Mouse (Mus musculus): ENCODE measurements around the gene Krt75. TPM values are rescaled to one million over a fixed set of nuclear protein-coding genes. Genes with fewer than 3 reads are reported as not detected.

Krt75 gene
- total and polyA plus RNA-seq, 2 experiments from 2014 or later = not detected

GRCm38 (mm10) chr15:101581701-101582100 is 8.0 kb upstream of the Krt75 start:
- ATAC-seq (ENCODE audit: insufficient read depth, low read depth) (no peak), DNase-seq (ENCODE audit: low spot score) (no peak)
- H3K4me1 ChIP-seq (ENCODE audit: control insufficient read depth, insufficient read depth) = no peaks in the 10 kb centered on the region
- H3K36me3 ChIP-seq (replicated peaks; ENCODE audit: control insufficient read depth, insufficient read depth, low read length) = no peaks in the 10 kb centered on the region
- H3K4me2 ChIP-seq (ENCODE audit: low read depth, low read length) = no peak overlapping the region
- WGBS = 54% methylated on average over 3 of the region's 3 CpGs
- no peaks in the 10 kb centered on the region for H3K27me3 ChIP-seq (ENCODE audit: control insufficient read depth, insufficient read depth, low read length)
- H3K4me3 ChIP-seq (ENCODE audit: low read depth, low read length) = no peak overlapping the region
- H3K9ac ChIP-seq (replicated peaks; ENCODE audit: low read depth, low read length) = no peak overlapping the region
- H3K9me3 ChIP-seq (replicated peaks; ENCODE audit: control insufficient read depth, low read length) = no peaks in the 10 kb centered on the region
- H3K27ac ChIP-seq (ENCODE audit: low read depth) = no peak overlapping the region
- TF ChIP-seq EP300 (IDR thresholded peaks at IDR 0.05; ENCODE audit: low read depth) (no peak), CTCF (IDR thresholded peaks at IDR 0.05; ENCODE audit: low read depth) (no peak)

- no peaks in the 10 kb centered on the region for H3K36me3 ChIP-seq (replicated peaks; ENCODE audit: control insufficient read depth, insufficient read depth, low read length)
- no peak overlapping the region for H3K27ac ChIP-seq (ENCODE audit: low read depth)
- no peak overlapping the region for H3K4me3 ChIP-seq (ENCODE audit: low read depth, low read length)
- no peaks in the 10 kb centered on the region for H3K27me3 ChIP-seq (ENCODE audit: control insufficient read depth, insufficient read depth, low read length)
- no peaks in the 10 kb centered on the region for H3K4me1 ChIP-seq (ENCODE audit: control insufficient read depth, insufficient read depth)
- H3K9ac ChIP-seq (replicated peaks; ENCODE audit: low read depth, low read length) = no peak overlapping the region
- H3K4me2 ChIP-seq (ENCODE audit: low read depth, low read length) = no peak overlapping the region
- no peaks in the 10 kb centered on the region for H3K9me3 ChIP-seq (replicated peaks; ENCODE audit: control insufficient read depth, low read length)
- TF ChIP-seq CTCF (IDR thresholded peaks at IDR 0.05; ENCODE audit: low read depth) (no peak), EP300 (IDR thresholded peaks at IDR 0.05; ENCODE audit: low read depth) (no peak)
- WGBS = 58% methylated on average over 5 of the region's 5 CpGs
- no peak for ATAC-seq (ENCODE audit: insufficient read depth, low read depth)
- DNase-seq (ENCODE audit: low spot score) = no peak
Measured at GRCm38 (mm10) chr15:101575506-101575905, 1.8 kb upstream of the Krt75 start.

- H3K36me3 ChIP-seq (replicated peaks; ENCODE audit: control insufficient read depth, insufficient read depth, low read length) = no peaks in the 10 kb centered on the region
- ATAC-seq (ENCODE audit: insufficient read depth, low read depth) (no peak), DNase-seq (ENCODE audit: low spot score) (no peak)
Measured at GRCm38 (mm10) chr15:101567780-101568179, 5.9 kb downstream of the Krt75 start.

GRCm38 (mm10) chr15:101562850-101563249 is 10.9 kb downstream of the Krt75 start, which contains the start of gene Krt90:
Gene Krt90, minus strand, starts transcription at chr15:101562950.
- TF ChIP-seq EP300 (IDR thresholded peaks at IDR 0.05; ENCODE audit: low read depth) = no peak
- TF ChIP-seq CTCF (IDR thresholded peaks at IDR 0.05; ENCODE audit: low read depth) = no peak
- no peak for ATAC-seq (ENCODE audit: insufficient read depth, low read depth)
- Histone ChIP-seq H3K36me3 (replicated peaks; ENCODE audit: control insufficient read depth, insufficient read depth, low read length) (no peaks in the 10 kb centered on the region), H3K9me3 (replicated peaks; ENCODE audit: control insufficient read depth, low read length) (no peaks in the 10 kb centered on the region), H3K27ac (ENCODE audit: low read depth) (no peak within 1 kb of the TSS), H3K4me3 (ENCODE audit: low read depth, low read length) (no peak within 1 kb of the TSS), H3K27me3 (ENCODE audit: control insufficient read depth, insufficient read depth, low read length) (0 out of 2 replicates have a peak, but pooled peaks cover 9% of the 10 kb centered on the region), H3K9ac (replicated peaks; ENCODE audit: low read depth, low read length) (no peak within 1 kb of the TSS), H3K4me1 (ENCODE audit: control insufficient read depth, insufficient read depth) (no peaks in the 10 kb centered on the region), H3K4me2 (ENCODE audit: low read depth, low read length) (no peak within 1 kb of the TSS)
- 54% methylated on average over 5 of the region's 5 CpGs for WGBS
- DNase-seq (ENCODE audit: low spot score) = no peak

More at GRCm38 (mm10) chr15:101567780-101568179, 5.9 kb downstream of the Krt75 start:
- 32% methylated on average over 7 of the region's 7 CpGs for WGBS
- Histone ChIP-seq H3K4me2 (ENCODE audit: low read depth, low read length) (no peak overlapping the region), H3K27ac (ENCODE audit: low read depth) (no peak overlapping the region), H3K27me3 (ENCODE audit: control insufficient read depth, insufficient read depth, low read length) (0 out of 2 replicates have a peak, but pooled peaks cover 9% of the 10 kb centered on the region), H3K4me1 (ENCODE audit: control insufficient read depth, insufficient read depth) (no peaks in the 10 kb centered on the region), H3K9ac (replicated peaks; ENCODE audit: low read depth, low read length) (no peak overlapping the region), H3K9me3 (replicated peaks; ENCODE audit: control insufficient read depth, low read length) (no peaks in the 10 kb centered on the region), H3K4me3 (ENCODE audit: low read depth, low read length) (no peak overlapping the region)
- TF ChIP-seq EP300 (IDR thresholded peaks at IDR 0.05; ENCODE audit: low read depth) (no peak), CTCF (IDR thresholded peaks at IDR 0.05; ENCODE audit: low read depth) (peak; percentile 12; the same call in 1 of the 2 replicates)

- ATAC-seq (ENCODE audit: insufficient read depth, low read depth) = no peak
- no peak for DNase-seq (ENCODE audit: low spot score)
- Histone ChIP-seq H3K9me3 (replicated peaks; ENCODE audit: control insufficient read depth, low read length) (no peaks in the 10 kb centered on the region), H3K4me3 (ENCODE audit: low read depth, low read length) (no peak overlapping the region), H3K4me1 (ENCODE audit: control insufficient read depth, insufficient read depth) (no peaks in the 10 kb centered on the region), H3K27me3 (ENCODE audit: control insufficient read depth, insufficient read depth, low read length) (peaks cover 9% of the 10 kb centered on the region), H3K9ac (replicated peaks; ENCODE audit: low read depth, low read length) (no peak overlapping the region), H3K27ac (ENCODE audit: low read depth) (no peak overlapping the region), H3K36me3 (replicated peaks; ENCODE audit: control insufficient read depth, insufficient read depth, low read length) (no peaks in the 10 kb centered on the region), H3K4me2 (ENCODE audit: low read depth, low read length) (no peak overlapping the region)
- TF ChIP-seq EP300 (IDR thresholded peaks at IDR 0.05; ENCODE audit: low read depth) (no peak), CTCF (IDR thresholded peaks at IDR 0.05; ENCODE audit: low read depth) (no peak)
- WGBS = 15% methylated on average over 7 of the region's 7 CpGs
Measured at GRCm38 (mm10) chr15:101558034-101558646, 15.6 kb downstream of the Krt75 start.

GRCm38 (mm10) chr15:101553169-101553568 is 20.5 kb downstream of the Krt75 start:
- DNase-seq (ENCODE audit: low spot score) (no peak), ATAC-seq (ENCODE audit: insufficient read depth, low read depth) (no peak; the same call in 1 of the 2 replicates)
- Histone ChIP-seq H3K27me3 (ENCODE audit: control insufficient read depth, insufficient read depth, low read length) (peaks cover 37% of the 10 kb centered on the region), H3K36me3 (replicated peaks; ENCODE audit: control insufficient read depth, insufficient read depth, low read length) (no peaks in the 10 kb centered on the region), H3K4me2 (ENCODE audit: low read depth, low read length) (no peak overlapping the region), H3K9ac (replicated peaks; ENCODE audit: low read depth, low read length) (no peak overlapping the region), H3K9me3 (replicated peaks; ENCODE audit: control insufficient read depth, low read length) (no peaks in the 10 kb centered on the region), H3K4me1 (ENCODE audit: control insufficient read depth, insufficient read depth) (no peaks in the 10 kb centered on the region), H3K27ac (ENCODE audit: low read depth) (no peak overlapping the region), H3K4me3 (ENCODE audit: low read depth, low read length) (no peak overlapping the region)
- 0% methylated on average over 11 of the region's 11 CpGs for WGBS
- no peak for TF ChIP-seq CTCF (IDR thresholded peaks at IDR 0.05; ENCODE audit: low read depth)
- TF ChIP-seq EP300 (IDR thresholded peaks at IDR 0.05; ENCODE audit: low read depth) = no peak

Data from heart, postnatal 0 days (tissue).